Mouse (Mus musculus) monocyte, adult 59 days (primary cell): Measurements from ENCODE around the gene Gm21776. TPM values are rescaled to one million over a fixed set of nuclear protein-coding genes. Genes with fewer than 3 reads are reported as not detected.

ENCODE experiments used
- total RNA-seq, 2 experiments: library from RNA; stranded (reverse); gene quantifications; one replicate each; pipeline ENCODE4 v1.2.4; 2023

Gm21776 gene
- not detected for total RNA-seq

DNA sequence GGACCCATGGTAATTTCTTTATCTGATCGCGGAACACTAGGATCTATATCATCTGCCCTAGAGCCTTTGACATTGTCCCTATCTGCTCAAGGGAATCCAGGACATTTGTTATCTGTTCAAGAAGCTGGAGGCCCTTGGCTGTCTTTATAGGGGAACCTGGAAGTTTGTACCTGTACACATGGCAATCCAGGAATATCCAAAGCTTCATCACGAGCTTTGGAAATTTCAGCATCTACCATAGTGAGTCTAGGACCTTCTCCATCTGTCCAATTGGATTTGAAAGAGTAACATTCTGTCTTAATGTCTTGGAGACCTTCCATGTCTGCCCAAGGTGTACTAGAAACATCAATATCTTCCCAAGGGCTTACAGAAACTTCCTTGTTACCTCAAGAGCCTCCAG, at the start of gene Gm21776:
Gene Gm21776, plus strand, starts transcription at position 301 of the 400 bp plus-strand sequence.

